Mouse (Mus musculus) C2C12 (cell line): ENCODE results near the gene Aoc1. TPM values are rescaled to one million over a fixed set of nuclear protein-coding genes. Genes with fewer than 3 reads are reported as not detected.

ENCODE experiments used
- H3K27me3 ChIP-seq: one replicate; pipeline ENCODE4 v1.6.1; 2011; ENCODE audit not compliant: control insufficient read depth, insufficient read depth, insufficient read length
- H3K36me3 ChIP-seq: one replicate; pipeline ENCODE4 v1.6.1; 2011; ENCODE audit not compliant: control insufficient read depth, insufficient read depth
- H3K4me3 ChIP-seq: one replicate; pipeline ENCODE4 v1.5.1; 2011; ENCODE audit warnings: mild to moderate bottlenecking, control low read depth; ENCODE audit not compliant: poor library complexity, insufficient read depth, severe bottlenecking
- H3K79me2 ChIP-seq: one replicate; pipeline ENCODE4 v1.6.1; 2011; ENCODE audit not compliant: control insufficient read depth, insufficient read depth
- H3K79me3 ChIP-seq: one replicate; pipeline ENCODE4 v1.6.1; 2011; ENCODE audit warnings: low read depth, control low read depth
- H3ac ChIP-seq: one replicate; pipeline ENCODE3; 2011; ENCODE audit warnings: low read depth; ENCODE audit not compliant: control insufficient read depth, insufficient read length
- CEBPB ChIP-seq: IDR thresholded peaks from one replicate; pipeline ENCODE4 v1.6.1; 2011; ENCODE audit warnings: low read depth, mild to moderate bottlenecking, control low read depth, moderate library complexity
- CTCF ChIP-seq: IDR thresholded peaks from one replicate; pipeline ENCODE4 v1.5.1; 2011; ENCODE audit not compliant: control insufficient read depth, insufficient read depth, insufficient read length
- FOSL1 ChIP-seq: IDR thresholded peaks from one replicate; pipeline ENCODE4 v1.8.0; 2011; ENCODE audit warnings: mild to moderate bottlenecking, low read length; ENCODE audit not compliant: poor library complexity, insufficient read depth, severe bottlenecking
- MAX ChIP-seq: IDR thresholded peaks from one replicate; pipeline ENCODE4 v1.6.1; 2011; ENCODE audit warnings: mild to moderate bottlenecking, control low read depth
- MYOD1 ChIP-seq: IDR thresholded peaks from one replicate; pipeline ENCODE4 v1.6.1; 2011; ENCODE audit warnings: low read depth; ENCODE audit not compliant: control insufficient read depth, insufficient read length
- MYOG ChIP-seq: IDR thresholded peaks from one replicate; pipeline ENCODE4 v1.6.1; 2011; ENCODE audit not compliant: control insufficient read depth, insufficient read length; ENCODE audit errors: extremely low read depth
- USF1 ChIP-seq: IDR thresholded peaks from one replicate; pipeline ENCODE4 v1.6.1; 2011; ENCODE audit warnings: low read depth, mild to moderate bottlenecking, control low read depth, moderate library complexity
- polyA plus RNA-seq: library from polyadenylated mRNA; unstranded; fragments of >200 nt; fragmentation: generic; extraction: Trizol; gene quantifications from one replicate; pipeline ENCODE4 v1.2.1, GENCODE M21; 2012; ENCODE audit warnings: missing spikeins

Gene Aoc1
- polyA plus RNA-seq, 1 experiment: not detected

DNA sequence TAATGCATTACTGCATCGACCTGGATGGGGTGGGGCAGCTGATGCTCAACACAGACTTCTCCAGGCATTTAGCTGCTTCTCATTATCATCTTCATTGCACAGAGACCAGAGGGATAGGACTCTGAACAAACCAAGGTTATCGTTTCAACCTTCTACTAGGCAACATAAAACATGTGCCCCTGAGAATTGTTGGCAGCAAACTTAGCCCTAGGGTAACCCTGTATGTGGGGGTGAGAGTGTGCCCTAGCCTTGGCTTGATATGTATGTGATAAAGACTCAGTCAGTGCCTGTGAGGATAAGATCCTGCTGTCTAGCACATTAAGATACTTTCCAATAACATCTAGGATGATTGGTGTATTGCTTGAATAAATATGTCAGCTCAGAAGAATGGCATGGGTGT lies 76.9 kb downstream of the Aoc1 start:
- Histone ChIP-seq H3K79me2 (no peaks in the 10 kb centered on the region), H3K79me3 (no peaks in the 10 kb centered on the region), H3K36me3 (no peaks in the 10 kb centered on the region), H3K4me3 (no peak overlapping the region), H3ac (no peak overlapping the region), H3K27me3 (no peaks in the 10 kb centered on the region)
- TF ChIP-seq MYOD1 (no peak), CEBPB (no peak), MAX (no peak), MYOG (no peak), USF1 (no peak), FOSL1 (no peak), CTCF (no peak)

DNA sequence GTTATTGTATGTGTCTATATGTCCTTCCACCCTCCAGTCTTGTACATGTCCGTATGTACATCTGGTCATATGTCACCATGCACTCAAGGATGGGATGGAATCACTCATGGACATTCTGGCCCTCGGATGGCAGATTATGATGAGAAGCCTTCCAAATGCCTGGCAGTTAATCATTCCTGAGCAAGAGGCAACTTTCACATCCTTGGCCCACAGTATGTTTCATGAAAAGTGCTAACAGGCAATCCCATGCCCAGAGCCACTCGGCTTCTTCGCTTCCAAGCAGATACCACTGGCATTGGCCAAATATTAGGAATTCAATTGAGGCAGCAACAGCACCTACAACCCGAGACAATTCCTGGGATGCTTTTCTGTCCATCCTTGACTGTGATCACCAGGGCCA lies 78.0 kb downstream of the Aoc1 start:
- H3K79me2 ChIP-seq: no peaks in the 10 kb centered on the region
- TF ChIP-seq CTCF (no peak), FOSL1 (no peak), MAX (no peak), MYOG (no peak), USF1 (no peak), CEBPB (no peak), MYOD1 (no peak)
- H3K79me3 ChIP-seq: no peaks in the 10 kb centered on the region
- H3ac ChIP-seq: no peak overlapping the region
- H3K36me3 ChIP-seq: no peaks in the 10 kb centered on the region
- no peaks in the 10 kb centered on the region for H3K27me3 ChIP-seq
- H3K4me3 ChIP-seq: no peak overlapping the region

DNA sequence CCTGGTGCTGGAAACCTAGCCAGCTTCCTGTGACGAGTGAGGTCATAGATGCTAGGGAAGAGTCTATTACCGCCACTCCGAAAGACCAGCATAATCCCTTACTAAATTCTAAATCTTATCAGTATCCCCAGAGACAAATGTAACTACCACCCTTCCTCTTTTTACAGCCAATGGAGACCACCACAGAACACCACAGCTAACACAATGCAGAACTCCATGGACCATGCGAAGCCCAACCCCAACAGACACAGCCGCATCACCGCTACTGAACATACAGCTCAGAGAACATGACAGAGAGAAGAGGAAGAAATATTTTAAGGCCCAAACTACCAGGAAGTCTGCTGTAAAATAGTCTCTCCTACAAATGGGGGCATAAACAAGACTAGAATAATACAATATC lies 78.9 kb downstream of the Aoc1 start:
- TF ChIP-seq MYOD1: no peak
- TF ChIP-seq MAX: no peak
- TF ChIP-seq FOSL1: no peak
- no peak for TF ChIP-seq MYOG
- TF ChIP-seq USF1: no peak
- no peak for TF ChIP-seq CTCF
- TF ChIP-seq CEBPB: no peak
- H3K36me3 ChIP-seq: no peaks in the 10 kb centered on the region
- H3K79me2 ChIP-seq: no peaks in the 10 kb centered on the region
- H3ac ChIP-seq: no peak overlapping the region
- H3K4me3 ChIP-seq: no peak overlapping the region
- no peaks in the 10 kb centered on the region for H3K27me3 ChIP-seq
- H3K79me3 ChIP-seq: no peaks in the 10 kb centered on the region

DNA sequence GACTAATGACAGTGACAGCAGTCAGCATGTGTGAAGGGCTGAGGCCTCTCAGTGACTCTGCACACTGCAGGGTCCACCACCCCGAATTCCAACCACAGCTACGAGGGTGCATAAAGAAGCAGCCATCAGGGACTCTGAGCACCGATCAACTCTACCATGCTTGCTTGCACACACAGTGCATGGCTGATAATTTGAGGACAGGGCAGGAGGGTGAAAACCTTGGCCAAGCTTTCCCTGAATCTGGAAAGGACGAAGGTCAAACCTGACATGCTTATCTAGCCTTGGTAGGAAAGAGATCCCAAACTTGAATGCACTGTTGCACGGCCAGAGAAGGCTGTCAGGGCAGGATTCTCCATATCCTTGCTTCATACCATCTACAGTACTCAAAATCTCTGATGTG lies 80.5 kb downstream of the Aoc1 start:
- Histone ChIP-seq H3K79me2 (no peaks in the 10 kb centered on the region), H3K79me3 (no peaks in the 10 kb centered on the region), H3ac (no peak overlapping the region), H3K4me3 (no peak overlapping the region), H3K36me3 (no peaks in the 10 kb centered on the region), H3K27me3 (no peaks in the 10 kb centered on the region)
- TF ChIP-seq CTCF (no peak), MYOD1 (no peak), FOSL1 (no peak), CEBPB (no peak), USF1 (no peak), MAX (no peak), MYOG (no peak)

DNA sequence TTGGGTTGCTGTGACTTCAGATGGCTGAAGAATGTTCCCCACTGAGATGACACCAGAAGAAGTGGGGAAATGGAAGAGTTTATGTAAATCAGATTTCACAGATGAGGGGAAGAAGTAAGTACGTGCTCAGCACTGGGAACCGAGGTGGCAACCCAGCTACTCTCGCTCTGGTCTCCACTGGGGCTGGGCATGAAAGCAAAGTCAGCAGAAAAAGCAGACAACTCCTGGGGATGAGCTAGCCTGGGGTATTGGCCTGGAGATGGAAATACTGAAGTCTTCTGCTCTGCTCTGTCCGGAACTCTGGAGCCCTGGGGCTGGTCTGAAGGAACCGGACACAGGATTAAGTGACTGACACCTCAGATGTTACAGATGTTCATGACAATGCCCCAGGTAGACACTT lies 81.5 kb downstream of the Aoc1 start:
- TF ChIP-seq CTCF: no peak
- no peak overlapping the region for H3ac ChIP-seq
- no peaks in the 10 kb centered on the region for H3K36me3 ChIP-seq
- no peaks in the 10 kb centered on the region for H3K27me3 ChIP-seq
- H3K79me2 ChIP-seq: no peaks in the 10 kb centered on the region
- no peaks in the 10 kb centered on the region for H3K79me3 ChIP-seq
- no peak overlapping the region for H3K4me3 ChIP-seq

DNA sequence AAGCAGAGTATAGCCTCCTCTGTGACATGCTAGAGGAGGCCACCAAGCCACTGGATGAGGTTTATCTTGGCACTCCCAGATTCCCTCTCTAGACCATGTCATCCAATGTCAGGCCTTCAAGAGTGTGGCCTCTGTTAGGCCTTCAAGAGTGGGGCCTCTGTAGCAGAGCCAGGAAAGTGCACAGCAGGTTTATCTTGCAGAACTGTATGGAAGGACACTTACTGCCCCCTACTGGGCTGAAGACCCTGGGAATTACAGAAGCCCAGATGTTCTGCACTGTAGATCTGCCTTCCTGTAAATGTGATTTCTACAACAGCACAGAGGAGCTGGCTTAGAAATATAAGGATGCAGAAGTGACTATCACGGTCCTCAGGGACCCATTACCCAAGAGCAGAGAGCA lies 82.2 kb downstream of the Aoc1 start:
- TF ChIP-seq MYOG (no peak), USF1 (no peak), MAX (no peak)
- no peaks in the 10 kb centered on the region for H3K79me3 ChIP-seq
- H3K79me2 ChIP-seq: no peaks in the 10 kb centered on the region
- H3K27me3 ChIP-seq: no peaks in the 10 kb centered on the region
- H3K4me3 ChIP-seq: no peak overlapping the region
- no peaks in the 10 kb centered on the region for H3K36me3 ChIP-seq
- no peak overlapping the region for H3ac ChIP-seq
